Mouse (Mus musculus): ENCODE data around the gene Cux2. TPM values are rescaled to one million over a fixed set of nuclear protein-coding genes. Genes with fewer than 3 reads are reported as not detected.
A peak's percentile ranks its signal among the peaks of the same experiment; 100 is the strongest.
"Not testable (repeated sequence)": the region's sequence is repeated elsewhere in the genome, so short reads cannot be mapped to it uniquely, and the experiment has no call there.

Gene Cux2
- total RNA-seq, 2 experiments from 2014 or later, result 23.5 to 25.1 TPM

GRCm38 (mm10) chr5:121864330-121864729, 185.6 kb downstream of the Cux2 start:
- DNase-seq, result no peak

DNA sequence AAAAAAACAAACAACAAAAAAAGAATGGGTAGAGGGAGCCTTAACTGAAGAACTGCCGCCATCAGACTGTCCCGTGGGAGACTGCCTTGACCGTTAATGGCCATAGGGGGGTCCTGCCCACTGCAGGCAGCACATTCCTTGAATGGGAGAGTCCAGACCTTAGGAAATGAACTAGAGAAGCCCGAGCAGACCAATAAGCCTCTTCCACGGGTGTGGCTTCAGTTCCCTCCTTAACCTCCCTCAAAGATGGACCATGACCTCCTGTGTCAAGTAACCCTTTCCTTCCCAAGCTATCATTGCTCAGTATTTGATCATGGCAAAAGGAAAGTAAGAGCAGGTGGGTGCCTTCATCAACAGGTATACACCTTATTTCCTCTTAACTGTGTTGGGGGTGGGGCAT, 187.9 kb downstream of the Cux2 start:
- DNase-seq, result no peak

DNA sequence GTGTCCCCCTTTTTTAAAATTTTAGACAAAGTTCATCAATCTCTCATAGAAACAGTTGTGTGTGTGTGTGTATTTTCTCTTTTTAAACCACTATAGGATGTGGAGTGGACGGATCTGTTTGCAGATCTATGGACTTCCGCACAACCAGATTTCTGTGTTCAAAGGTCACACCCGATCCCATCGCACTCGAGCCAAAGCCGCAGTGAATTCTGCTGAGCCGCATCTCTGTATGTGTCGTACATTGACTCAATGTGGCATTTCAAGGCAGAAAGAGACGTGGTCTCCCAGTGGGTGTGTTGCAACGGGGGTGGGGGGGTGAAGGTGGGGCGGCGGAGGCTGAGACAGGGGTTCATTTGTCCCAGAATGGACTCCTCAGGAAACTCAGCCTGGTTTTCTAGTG, 191.5 kb downstream of the Cux2 start:
- DNase-seq, result no peak

GRCm38 (mm10) chr5:121856740-121857139, 193.2 kb downstream of the Cux2 start:
- DNase-seq, result no peak

GRCm38 (mm10) chr5:121854768-121855167, 195.1 kb downstream of the Cux2 start:
- no peak for DNase-seq

- no peak for DNase-seq
These were observed 196.4 kb downstream of the Cux2 start for GRCm38 (mm10) chr5:121853368-121854051.

GRCm38 (mm10) chr5:121849478-121850349, 200.2 kb downstream of the Cux2 start:
- DNase-seq, result no peak

- DNase-seq, result peak; percentile 96
These were observed 201.2 kb downstream of the Cux2 start, which contains the start of gene Pheta1 for GRCm38 (mm10) chr5:121848743-121849142. Gene Pheta1, plus strand, starts transcription at chr5:121848984.

- DNase-seq, result peak; percentile 63
These were observed 201.8 kb downstream of the Cux2 start for GRCm38 (mm10) chr5:121848035-121848519.

DNA sequence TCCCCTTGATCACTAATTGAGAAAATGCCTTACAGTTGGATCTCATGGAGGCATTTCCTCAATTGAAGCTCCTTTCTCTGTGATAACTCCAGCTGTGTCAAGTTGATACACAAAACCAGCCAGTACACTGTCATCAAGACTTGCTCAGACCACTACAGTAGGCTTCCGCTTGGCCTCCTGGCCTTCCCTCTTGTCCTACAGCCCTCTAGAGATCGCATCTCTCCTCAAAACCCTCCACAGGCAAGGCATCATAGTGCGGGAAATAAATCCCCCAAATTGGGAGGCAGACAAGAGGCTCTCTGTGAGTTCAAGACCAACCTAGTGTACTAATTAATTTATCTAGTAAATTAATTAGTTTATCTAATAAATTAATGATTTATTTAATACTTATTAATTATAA, 202.6 kb downstream of the Cux2 start:
- DNase-seq, result not testable (repeated sequence)

- DNase-seq, result no peak
These were observed 203.6 kb downstream of the Cux2 start for GRCm38 (mm10) chr5:121846322-121846721.

GRCm38 (mm10) chr5:121845361-121845760, 204.5 kb downstream of the Cux2 start:
- DNase-seq, result no peak

DNA sequence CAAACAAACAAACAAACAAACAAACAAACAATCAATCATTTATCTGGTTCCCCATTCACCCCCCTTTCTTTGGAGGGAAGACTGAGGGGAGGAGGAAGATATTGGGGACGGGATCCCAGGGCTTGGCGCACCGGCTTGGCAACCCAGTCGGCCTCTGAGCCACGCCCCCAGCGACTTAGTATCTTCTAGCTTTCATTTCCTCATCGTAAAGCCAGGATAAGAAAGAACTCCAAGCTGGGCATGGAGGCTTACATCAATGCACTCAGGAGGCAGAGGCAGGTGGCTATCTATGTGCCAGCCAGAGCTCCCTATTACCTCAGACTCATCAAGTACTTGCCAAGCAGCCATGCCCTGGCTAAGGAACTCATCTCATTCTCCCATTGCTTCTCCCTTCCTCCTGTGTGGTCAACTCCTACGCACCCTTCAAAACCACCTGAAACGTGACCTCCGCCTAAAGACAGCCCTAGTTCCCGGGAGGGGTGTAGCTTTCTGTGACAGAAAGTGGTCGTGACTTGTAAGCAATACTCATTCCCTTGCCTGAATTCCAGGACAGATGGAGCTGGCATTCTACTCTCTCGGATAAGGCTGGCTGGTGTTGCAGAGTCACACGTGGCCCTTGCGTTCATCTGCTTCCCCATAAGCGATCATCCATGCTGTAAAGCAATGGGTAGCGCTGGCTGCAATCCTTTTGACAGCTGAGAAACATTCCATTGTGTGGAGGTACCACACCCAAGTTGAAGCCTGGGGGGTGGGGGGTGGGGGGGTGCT, 206.6 kb downstream of the Cux2 start:
- DNase-seq, result no peak

GRCm38 (mm10) chr5:121842665-121843118, 207.2 kb downstream of the Cux2 start:
- DNase-seq, result peak; percentile 93

GRCm38 (mm10) chr5:121841973-121842372, 207.9 kb downstream of the Cux2 start:
- peak; percentile 52 for DNase-seq

DNA sequence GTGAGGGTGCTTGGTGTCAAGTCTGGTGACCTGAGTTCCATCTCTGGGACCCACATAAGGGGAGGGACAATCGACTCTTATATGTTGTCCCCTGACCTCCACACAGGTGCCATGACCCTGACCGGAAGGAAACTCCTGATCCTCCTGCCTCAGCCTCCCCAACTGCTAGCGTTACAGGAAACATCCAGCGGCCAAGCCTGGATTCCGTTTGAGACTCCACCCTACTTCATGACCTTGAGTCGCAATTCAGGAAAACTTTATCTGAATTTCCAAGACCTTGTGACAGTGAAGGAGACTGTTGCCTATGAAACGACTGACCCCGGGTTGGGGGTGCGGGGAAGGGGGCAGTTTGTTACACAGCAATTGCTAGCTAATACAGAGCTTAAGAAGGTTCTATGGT, 208.4 kb downstream of the Cux2 start:
- no peak for DNase-seq

DNA sequence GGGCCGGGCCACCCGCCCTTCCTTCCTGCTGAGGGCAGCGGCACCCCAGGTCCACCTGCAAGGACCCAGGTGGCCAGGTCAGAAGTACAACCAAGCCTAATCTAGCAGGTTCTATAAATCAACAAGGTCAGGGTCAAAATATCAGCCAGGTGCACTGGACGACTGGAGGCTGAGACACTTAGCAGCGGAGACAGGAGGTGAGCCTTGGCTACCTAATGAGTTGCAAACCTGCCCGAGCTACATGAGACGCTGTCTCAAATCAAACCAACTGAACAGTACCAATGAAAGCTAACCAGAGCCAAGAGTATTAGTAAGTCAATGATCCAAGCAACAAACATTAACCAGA, 210.8 kb downstream of the Cux2 start:
- no peak for DNase-seq

DNA sequence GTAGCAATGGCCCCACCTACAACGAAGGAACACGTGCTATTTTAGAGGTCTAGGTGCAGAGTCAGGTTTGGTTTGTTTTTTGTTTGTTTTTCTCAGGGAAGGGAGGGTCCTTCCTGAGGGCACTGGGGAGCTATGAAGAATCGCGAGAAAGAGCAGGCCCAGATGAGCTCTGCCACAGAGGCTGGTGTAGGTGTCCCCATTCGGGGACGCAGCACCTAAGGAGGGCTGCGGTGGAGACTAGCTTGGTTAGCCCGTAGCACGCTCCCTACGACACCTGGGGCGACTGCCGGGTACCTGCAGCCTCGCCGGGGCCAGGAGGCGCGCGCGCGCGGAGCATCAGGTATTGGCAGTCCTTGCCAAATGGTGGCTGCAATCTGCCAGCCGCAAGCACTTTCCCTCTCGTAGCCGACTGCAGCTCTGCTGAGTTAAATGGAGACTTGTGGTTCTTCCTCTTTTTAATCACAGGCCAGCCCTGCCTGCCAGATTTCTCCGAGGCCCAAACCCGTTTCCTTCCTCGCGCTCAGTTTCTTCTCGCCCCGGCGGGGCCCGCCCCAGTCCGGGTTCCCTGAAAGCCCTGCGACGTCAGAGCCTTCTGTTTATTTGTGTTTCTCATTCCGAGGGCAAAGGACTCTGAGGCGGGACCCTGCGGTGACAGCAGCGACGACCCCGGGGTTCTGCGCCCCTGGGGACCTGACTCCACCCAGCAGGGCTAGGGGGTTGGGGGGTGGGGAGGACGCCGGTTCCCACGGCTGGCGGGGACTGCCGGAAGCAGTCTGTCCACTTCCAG, 211.4 kb downstream of the Cux2 start:
- peak; percentile 72 for DNase-seq

GRCm38 (mm10) chr5:121837441-121838340, 212.2 kb downstream of the Cux2 start, which contains the start of gene Sh2b3:
Gene Sh2b3, minus strand, starts transcription at chr5:121837646.
- peak; percentile 29 for DNase-seq

DNA sequence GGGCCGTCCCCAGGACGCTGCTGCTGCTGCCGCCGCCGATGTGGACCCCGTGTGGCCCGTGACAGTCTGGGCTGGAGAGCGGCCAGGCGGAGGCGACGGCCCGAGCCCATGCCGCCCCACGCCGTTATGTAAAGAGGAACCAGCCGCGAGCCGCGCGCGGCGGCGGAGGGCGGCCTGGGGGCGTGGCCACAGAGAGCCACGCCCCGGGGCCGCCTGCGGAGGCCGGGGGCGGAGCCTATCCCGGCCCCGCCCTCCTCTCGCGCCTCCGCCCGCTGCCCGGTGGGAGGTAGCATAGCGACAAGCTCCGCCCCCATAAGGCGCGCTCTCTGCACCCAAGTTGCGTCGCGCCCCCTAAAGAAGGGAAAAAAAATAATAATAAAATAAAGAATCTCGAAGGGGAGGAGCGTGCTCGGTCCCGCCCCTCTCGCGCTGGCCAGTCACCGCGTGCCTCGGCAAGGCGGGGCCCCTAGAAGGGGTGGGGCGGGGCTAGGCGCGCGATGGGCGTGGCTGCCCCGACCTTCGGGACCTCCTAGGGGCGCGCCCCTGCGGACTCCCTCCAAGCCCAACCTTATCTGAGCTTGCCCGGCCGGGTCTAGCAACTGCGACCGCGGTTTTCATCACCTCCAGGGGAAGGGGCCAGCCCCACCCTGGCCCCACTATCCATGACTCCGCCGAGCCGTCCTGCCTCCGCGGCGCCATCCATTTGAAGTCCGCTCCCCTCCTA, 213.0 kb downstream of the Cux2 start:
- DNase-seq, result peak; percentile 94
